Mouse (Mus musculus): Measurements from ENCODE around the gene Nr1i2. TPM values are rescaled to one million over a fixed set of nuclear protein-coding genes. Genes with fewer than 3 reads are reported as not detected.

Nr1i2 gene
- polyA plus RNA-seq, 1 experiment: not detected

DNA sequence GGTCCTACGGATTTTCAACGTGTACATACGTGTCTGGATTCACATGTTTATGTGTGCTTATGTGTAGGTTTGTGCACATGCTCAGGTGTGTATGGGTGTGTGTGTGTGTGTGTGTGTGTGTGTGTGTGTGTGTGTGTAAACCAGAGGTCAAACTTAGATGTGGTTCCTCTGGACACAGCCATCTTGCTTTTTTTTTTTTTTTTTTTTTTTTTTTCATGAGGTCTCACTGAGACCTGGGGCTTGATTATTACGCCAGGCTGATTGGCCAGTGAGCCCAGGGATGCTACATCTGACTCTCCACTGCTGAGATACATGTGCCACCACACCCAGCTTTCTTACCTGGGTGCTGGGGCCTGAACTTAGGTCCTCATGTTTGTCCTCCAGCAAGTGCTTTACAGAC lies 24.5 kb upstream of the Nr1i2 start:
- Histone ChIP-seq H3K36me3 (ENCODE audit: control insufficient read depth) (no peaks in the 10 kb centered on the region), H3K9me3 (ENCODE audit: control insufficient read depth, low read length) (no peaks in the 10 kb centered on the region), H3K27me3 (ENCODE audit: control insufficient read depth) (no peaks in the 10 kb centered on the region), H3K4me1 (ENCODE audit: control insufficient read depth) (no peaks in the 10 kb centered on the region), H3K4me3 (replicated peaks) (no peak overlapping the region)
- TF ChIP-seq GATA1 (IDR thresholded peaks at IDR 0.05; ENCODE audit: low read length): no peak

DNA sequence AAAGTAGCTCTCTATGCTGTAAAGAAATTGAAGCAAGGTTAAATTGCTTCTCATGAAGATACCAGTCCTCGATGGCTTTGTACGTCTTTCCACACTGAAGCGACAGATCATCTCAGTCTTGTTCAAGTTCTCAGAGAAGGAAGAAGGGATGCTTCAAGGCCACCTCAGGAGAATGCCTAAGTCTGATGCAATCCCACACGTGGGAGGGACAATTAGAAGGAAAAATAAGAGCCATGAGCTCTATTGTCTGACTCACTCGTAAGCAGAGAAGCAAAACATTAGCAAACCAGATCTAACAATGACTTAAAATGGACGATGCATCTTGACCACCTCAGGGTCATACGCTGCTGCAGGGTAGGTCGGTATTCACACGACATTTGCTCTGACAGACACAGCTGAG lies 23.9 kb upstream of the Nr1i2 start:
- Histone ChIP-seq H3K4me3 (replicated peaks) (no peak overlapping the region), H3K36me3 (ENCODE audit: control insufficient read depth) (no peaks in the 10 kb centered on the region), H3K27me3 (ENCODE audit: control insufficient read depth) (no peaks in the 10 kb centered on the region), H3K4me1 (ENCODE audit: control insufficient read depth) (no peaks in the 10 kb centered on the region), H3K9me3 (ENCODE audit: control insufficient read depth, low read length) (no peaks in the 10 kb centered on the region)
- TF ChIP-seq GATA1 (IDR thresholded peaks at IDR 0.05; ENCODE audit: low read length) (no peak), TAL1 (IDR thresholded peaks at IDR 0.05; ENCODE audit: low read length) (no peak)

DNA sequence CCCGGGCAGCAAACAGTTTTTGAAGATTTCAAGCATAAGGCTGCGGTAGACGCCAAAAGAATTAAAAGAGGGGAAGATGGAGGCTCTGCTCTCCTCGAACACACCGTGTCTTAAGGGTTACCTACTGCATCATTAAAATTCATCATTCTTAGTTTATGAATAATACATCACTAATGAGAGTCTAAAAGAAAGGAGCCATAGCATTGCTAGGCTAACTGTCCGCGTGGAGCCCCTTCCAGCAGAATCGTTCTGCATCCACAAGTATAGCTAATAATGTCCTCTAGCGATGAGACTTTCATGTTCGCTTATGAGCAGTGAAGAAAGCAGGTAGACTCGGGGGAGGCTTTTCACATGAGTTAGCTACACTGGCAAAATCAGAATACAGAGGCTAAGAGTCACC lies 13.6 kb upstream of the Nr1i2 start:
- H3K36me3 ChIP-seq (ENCODE audit: control insufficient read depth): no peaks in the 10 kb centered on the region

DNA sequence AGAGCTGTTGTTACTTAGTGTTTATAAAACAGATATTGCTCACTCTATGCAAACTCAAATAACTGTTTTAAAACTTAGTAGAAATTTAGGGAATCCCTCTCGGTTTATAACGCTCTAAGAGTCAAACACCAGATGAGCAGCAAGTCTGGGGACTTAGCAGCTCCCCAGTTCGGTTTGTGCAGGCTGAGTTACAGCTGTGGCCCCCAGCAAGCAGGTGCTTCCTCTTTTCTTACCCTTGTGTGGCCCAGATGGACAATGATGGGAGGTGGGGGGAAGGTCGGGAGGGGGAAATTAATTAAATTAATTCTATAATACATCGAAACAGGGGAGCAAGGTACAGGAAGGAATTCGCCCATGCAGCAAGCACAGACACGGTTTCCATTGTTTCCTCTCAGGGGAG lies 13.0 kb upstream of the Nr1i2 start:
- peaks cover 17% of the 10 kb centered on the region; the same call in 1 of the 2 replicates for H3K27me3 ChIP-seq (ENCODE audit: control insufficient read depth)
- no peaks in the 10 kb centered on the region for H3K9me3 ChIP-seq (ENCODE audit: control insufficient read depth, low read length)
- no peaks in the 10 kb centered on the region for H3K36me3 ChIP-seq (ENCODE audit: control insufficient read depth)
- H3K4me3 ChIP-seq (replicated peaks): no peak overlapping the region
- TF ChIP-seq TAL1 (IDR thresholded peaks at IDR 0.05; ENCODE audit: low read length) (no peak), GATA1 (IDR thresholded peaks at IDR 0.05; ENCODE audit: low read length) (no peak)
- peaks cover 4% of the 10 kb centered on the region for H3K4me1 ChIP-seq (ENCODE audit: control insufficient read depth)

More for the DNA sequence above, 13.6 kb upstream of the Nr1i2 start:
- H3K9me3 ChIP-seq (ENCODE audit: control insufficient read depth, low read length): no peaks in the 10 kb centered on the region
- peaks cover 17% of the 10 kb centered on the region; the same call in 1 of the 2 replicates for H3K27me3 ChIP-seq (ENCODE audit: control insufficient read depth)
- TF ChIP-seq GATA1 (IDR thresholded peaks at IDR 0.05; ENCODE audit: low read length) (no peak), TAL1 (IDR thresholded peaks at IDR 0.05; ENCODE audit: low read length) (no peak)
- H3K4me1 ChIP-seq (ENCODE audit: control insufficient read depth): peaks cover 4% of the 10 kb centered on the region
- no peak overlapping the region for H3K4me3 ChIP-seq (replicated peaks)

DNA sequence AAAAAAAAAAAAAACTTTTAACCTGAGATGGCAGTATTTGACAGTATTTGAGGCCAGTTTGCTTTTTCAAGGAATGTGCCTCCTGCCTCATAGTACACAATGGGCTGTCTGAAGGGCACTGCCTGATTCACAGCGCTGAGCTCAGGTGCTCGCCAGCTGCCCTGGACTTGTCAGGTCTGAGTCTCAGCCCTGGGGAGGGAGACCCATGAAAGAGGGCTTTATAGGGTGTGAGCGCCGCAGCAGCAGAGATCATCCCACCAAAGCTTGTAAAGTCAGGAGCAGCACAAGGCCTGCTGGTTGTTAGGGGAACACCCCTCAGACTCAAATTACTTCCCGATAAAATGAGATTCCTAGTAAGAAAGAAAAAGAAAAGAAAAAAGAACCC lies 12.6 kb upstream of the Nr1i2 start:
- H3K4me1 ChIP-seq (ENCODE audit: control insufficient read depth): peaks cover 4% of the 10 kb centered on the region
- no peak overlapping the region for H3K4me3 ChIP-seq (replicated peaks)
- no peaks in the 10 kb centered on the region for H3K36me3 ChIP-seq (ENCODE audit: control insufficient read depth)
- TF ChIP-seq GATA1 (IDR thresholded peaks at IDR 0.05; ENCODE audit: low read length): no peak
- no peak for TF ChIP-seq TAL1 (IDR thresholded peaks at IDR 0.05; ENCODE audit: low read length)
- no peaks in the 10 kb centered on the region for H3K9me3 ChIP-seq (ENCODE audit: control insufficient read depth, low read length)
- peaks cover 17% of the 10 kb centered on the region; the same call in 1 of the 2 replicates for H3K27me3 ChIP-seq (ENCODE audit: control insufficient read depth)

DNA sequence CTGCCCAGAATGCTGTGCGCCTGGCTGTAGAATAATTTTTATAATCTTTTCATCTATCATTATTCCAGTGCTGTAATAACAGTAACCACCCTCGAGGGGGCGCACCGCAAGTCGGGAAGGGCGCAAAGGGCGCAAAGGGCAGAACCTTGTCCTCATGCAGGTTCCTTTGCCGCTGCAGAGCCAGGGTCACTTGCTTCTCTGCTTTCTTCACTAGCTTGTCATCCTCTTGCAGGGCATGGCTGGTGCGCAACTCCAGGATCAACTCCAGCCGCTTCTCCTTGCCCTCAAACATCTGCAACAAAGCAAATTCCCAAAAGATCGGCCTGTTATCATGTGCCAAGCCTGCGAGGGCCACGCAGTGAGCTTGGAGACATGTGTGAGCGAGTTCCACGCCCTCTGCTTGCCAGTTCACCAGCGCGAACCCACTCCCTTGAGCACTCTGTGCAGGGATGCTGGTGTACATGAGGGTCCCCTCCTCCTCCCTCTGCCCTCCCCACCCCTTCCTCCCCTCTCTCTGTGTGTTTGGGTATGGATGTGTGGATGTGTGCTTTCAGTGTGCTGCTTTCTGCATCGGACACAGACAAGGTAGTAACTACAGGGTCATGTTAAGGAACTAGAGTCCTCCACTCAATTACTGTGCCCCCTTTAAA lies 12.1 kb upstream of the Nr1i2 start:
- Histone ChIP-seq H3K4me3 (replicated peaks) (no peak overlapping the region), H3K9me3 (ENCODE audit: control insufficient read depth, low read length) (no peaks in the 10 kb centered on the region), H3K4me1 (ENCODE audit: control insufficient read depth) (peaks cover 4% of the 10 kb centered on the region), H3K27me3 (ENCODE audit: control insufficient read depth) (peaks cover 17% of the 10 kb centered on the region; the same call in 1 of the 2 replicates), H3K36me3 (ENCODE audit: control insufficient read depth) (no peaks in the 10 kb centered on the region)
- TF ChIP-seq GATA1 (IDR thresholded peaks at IDR 0.05; ENCODE audit: low read length) (no peak), TAL1 (IDR thresholded peaks at IDR 0.05; ENCODE audit: low read length) (no peak)

DNA sequence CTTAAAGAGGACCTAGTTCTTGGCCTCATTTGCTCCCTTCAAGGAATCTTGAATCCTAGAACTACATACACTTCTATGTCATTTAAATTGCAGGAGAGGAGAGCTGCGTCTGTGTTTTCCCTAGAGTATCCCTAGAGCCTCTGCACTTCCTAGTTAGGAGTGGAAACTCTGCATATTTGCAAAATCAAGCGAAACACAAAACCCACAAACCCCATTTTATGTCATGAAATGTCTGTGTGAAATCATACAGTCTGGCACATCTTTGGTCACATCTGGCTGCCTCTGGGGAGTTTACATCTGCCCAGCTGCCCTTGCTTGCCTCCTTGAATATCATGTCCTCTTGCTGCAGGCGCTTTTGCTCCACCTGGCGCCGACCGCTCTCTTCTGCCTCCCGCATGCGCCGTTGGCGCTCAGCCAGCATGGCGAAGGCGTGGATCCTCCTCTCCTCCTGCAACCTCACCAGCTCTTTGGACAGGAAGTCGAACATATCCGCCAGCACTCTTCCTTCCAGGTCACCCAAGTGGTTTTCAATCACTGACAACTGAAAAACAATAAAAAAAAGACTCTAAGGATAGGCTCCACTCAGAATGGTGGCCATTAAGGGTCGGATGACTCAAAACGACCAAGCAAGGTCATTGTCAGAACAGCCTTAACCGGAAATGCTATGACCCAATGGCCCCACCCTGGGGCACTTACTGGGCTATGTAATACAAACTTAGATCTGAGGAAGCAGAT lies 10.0 kb upstream of the Nr1i2 start:
- Histone ChIP-seq H3K4me3 (replicated peaks) (no peak overlapping the region), H3K9me3 (ENCODE audit: control insufficient read depth, low read length) (no peaks in the 10 kb centered on the region), H3K36me3 (ENCODE audit: control insufficient read depth) (no peaks in the 10 kb centered on the region), H3K4me1 (ENCODE audit: control insufficient read depth) (peaks cover 4% of the 10 kb centered on the region), H3K27me3 (ENCODE audit: control insufficient read depth) (peaks cover 17% of the 10 kb centered on the region; the same call in 1 of the 2 replicates)
- TF ChIP-seq GATA1 (IDR thresholded peaks at IDR 0.05; ENCODE audit: low read length) (no peak), TAL1 (IDR thresholded peaks at IDR 0.05; ENCODE audit: low read length) (no peak)

DNA sequence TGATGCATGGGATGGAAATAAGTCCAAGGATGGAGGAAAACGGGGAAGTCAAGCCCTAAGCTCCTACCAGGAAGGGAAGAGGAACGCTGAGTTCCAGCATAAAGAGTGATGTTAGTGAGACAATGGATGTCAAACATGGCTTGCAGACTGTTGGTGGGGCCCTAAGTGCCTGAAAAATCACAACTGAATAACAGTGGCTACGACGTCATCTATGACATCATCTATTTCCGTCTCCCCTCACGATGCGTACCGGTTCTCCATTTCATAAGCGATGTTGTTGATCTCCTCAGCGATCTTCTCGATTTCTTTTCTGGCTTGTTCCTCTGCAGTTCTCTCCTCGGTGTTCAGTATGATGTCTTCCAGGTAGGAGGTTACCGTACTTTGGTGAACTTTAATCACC lies 7.7 kb upstream of the Nr1i2 start:
- Histone ChIP-seq H3K4me3 (replicated peaks) (no peak overlapping the region), H3K9me3 (ENCODE audit: control insufficient read depth, low read length) (no peaks in the 10 kb centered on the region), H3K27me3 (ENCODE audit: control insufficient read depth) (peaks cover 8% of the 10 kb centered on the region; the same call in 1 of the 2 replicates), H3K36me3 (ENCODE audit: control insufficient read depth) (no peaks in the 10 kb centered on the region), H3K4me1 (ENCODE audit: control insufficient read depth) (peaks cover 4% of the 10 kb centered on the region)
- TF ChIP-seq GATA1 (IDR thresholded peaks at IDR 0.05; ENCODE audit: low read length) (no peak), TAL1 (IDR thresholded peaks at IDR 0.05; ENCODE audit: low read length) (no peak)

DNA sequence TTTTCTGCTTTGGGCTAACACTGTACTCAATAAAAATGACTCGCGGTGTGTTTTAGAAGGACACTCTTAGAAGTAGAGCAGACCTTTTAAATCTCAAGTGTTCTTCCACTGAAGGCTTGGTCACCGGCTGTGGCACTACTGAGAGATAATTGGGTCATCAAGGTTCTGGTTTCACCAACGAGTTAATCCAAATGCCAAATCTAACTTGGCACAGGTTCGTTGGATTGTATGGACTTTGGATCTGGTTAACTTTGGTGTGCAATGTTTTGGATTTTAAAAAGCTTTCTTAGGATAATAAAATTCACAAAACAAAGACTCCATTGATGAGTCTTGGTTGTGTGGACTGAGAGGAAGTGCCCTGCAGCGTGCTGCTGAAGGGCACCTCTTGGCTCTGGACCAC lies 3.8 kb upstream of the Nr1i2 start:
- no peak for TF ChIP-seq GATA1 (IDR thresholded peaks at IDR 0.05; ENCODE audit: low read length)
- TF ChIP-seq TAL1 (IDR thresholded peaks at IDR 0.05; ENCODE audit: low read length): no peak
- no peak overlapping the region for H3K4me3 ChIP-seq (replicated peaks)
- no peaks in the 10 kb centered on the region for H3K4me1 ChIP-seq (ENCODE audit: control insufficient read depth)
- no peaks in the 10 kb centered on the region for H3K9me3 ChIP-seq (ENCODE audit: control insufficient read depth, low read length)
- no peaks in the 10 kb centered on the region for H3K27me3 ChIP-seq (ENCODE audit: control insufficient read depth)
- H3K36me3 ChIP-seq (ENCODE audit: control insufficient read depth): no peaks in the 10 kb centered on the region
